Mouse (Mus musculus) cerebellum, adult 2 months (tissue): ENCODE results near the gene Mier1.

Experiments
- CTCF ChIP-seq: fragments of 200-500 bp; IDR thresholded peaks from 2 replicates; pipeline ENCODE4 v1.5.1; 2011; ENCODE audit warnings: low read depth, mild to moderate bottlenecking, control low read depth, low read length, moderate library complexity, borderline replicate concordance; ENCODE audit not compliant: insufficient read depth
- POLR2A ChIP-seq: fragments of 200-500 bp; IDR thresholded peaks from 2 replicates; pipeline ENCODE4 v1.6.1; 2011; ENCODE audit warnings: low read length, control low read depth, borderline replicate concordance; ENCODE audit not compliant: insufficient read depth

DNA sequence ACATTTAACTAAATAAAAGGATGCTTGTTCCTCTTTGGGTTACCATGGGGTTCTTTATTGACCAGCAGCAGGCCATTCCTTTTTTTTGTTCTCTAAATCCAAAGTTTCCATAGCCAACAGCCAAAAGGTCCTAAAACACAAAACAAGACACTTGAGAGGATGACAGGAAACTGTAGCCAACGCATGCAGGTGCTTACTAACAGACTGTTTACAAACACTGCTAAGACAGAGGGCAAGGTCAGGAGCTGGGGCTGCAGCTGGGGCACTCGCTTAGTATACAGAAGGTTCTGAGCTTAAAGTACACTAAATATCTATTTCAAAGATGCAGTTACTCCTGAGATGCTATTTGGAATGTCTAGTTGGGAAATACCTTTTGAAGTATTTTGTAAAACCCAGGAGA, 49.8 kb upstream of the Mier1 start:
- TF ChIP-seq POLR2A (no peak), CTCF (no peak)
